Mouse (Mus musculus) heart, embryonic 15.5 days (tissue): ENCODE measurements around the gene Cpne7. TPM values are rescaled to one million over a fixed set of nuclear protein-coding genes. Genes with fewer than 3 reads are reported as not detected.
A peak's percentile ranks its signal among the peaks of the same experiment; 100 is the strongest.

Experiments used
- ATAC-seq: fragments of 200-750 bp; cut with Nextera tagmentation; replicated peaks from 2 replicates; pipeline ENCODE4 v1.8.0; 2017; ENCODE audit warnings: low read depth, moderate TSS enrichment; ENCODE audit not compliant: insufficient number of reproducible peaks, insufficient read depth, low FRiP score
- H3K27ac ChIP-seq: fragments of 300-500 bp; sonication (generic); 2 replicates; pipeline ENCODE4 v1.5.1; 2015; ENCODE audit warnings: mild to moderate bottlenecking, inconsistent platforms
- H3K27me3 ChIP-seq: fragments of 300-500 bp; sonication (generic); 2 replicates; pipeline ENCODE4 v1.6.1; 2015; ENCODE audit warnings: inconsistent platforms
- H3K36me3 ChIP-seq: fragments of 300-500 bp; sonication (generic); 2 replicates; pipeline ENCODE4 v1.6.1; 2015; ENCODE audit warnings: mild to moderate bottlenecking, inconsistent platforms
- H3K4me1 ChIP-seq: fragments of 300-500 bp; sonication (generic); replicated peaks from 2 replicates; pipeline ENCODE4 v1.6.1; 2015; ENCODE audit warnings: inconsistent platforms
- H3K4me2 ChIP-seq: fragments of 300-500 bp; sonication (generic); 2 replicates; pipeline ENCODE4 v1.6.1; 2015; ENCODE audit warnings: inconsistent platforms, mild to moderate bottlenecking, moderate library complexity
- H3K4me3 ChIP-seq: fragments of 300-500 bp; sonication (generic); 2 replicates; pipeline ENCODE4 v1.5.1; 2015; ENCODE audit warnings: mild to moderate bottlenecking, inconsistent platforms
- H3K9ac ChIP-seq: fragments of 300-500 bp; sonication (generic); 2 replicates; pipeline ENCODE4 v1.6.1; 2015; ENCODE audit warnings: mild to moderate bottlenecking, inconsistent platforms
- H3K9me3 ChIP-seq: fragments of 300-500 bp; sonication (generic); replicated peaks from 2 replicates; pipeline ENCODE4 v1.6.1; 2016; ENCODE audit warnings: inconsistent platforms
- WGBS: fragments of 180-500 bp; shearing (Covaris S2); methylation state at CpG from one replicate; pipeline ENCODE4 v1.1.7; 2015; ENCODE audit warnings: mixed read lengths; 5-methylcytosine and 5-hydroxymethylcytosine counted together
- polyA plus RNA-seq: library from polyadenylated mRNA; unstranded; fragments of >200 nt; fragmentation: Nextera tagmentation; extraction: Ambion mirVana; gene quantifications from 2 replicates; pipeline ENCODE4 v1.2.1, GENCODE M21; 2015

Gene Cpne7
- polyA plus RNA-seq, 1 experiment from 2014 or later = 0.18 TPM

DNA sequence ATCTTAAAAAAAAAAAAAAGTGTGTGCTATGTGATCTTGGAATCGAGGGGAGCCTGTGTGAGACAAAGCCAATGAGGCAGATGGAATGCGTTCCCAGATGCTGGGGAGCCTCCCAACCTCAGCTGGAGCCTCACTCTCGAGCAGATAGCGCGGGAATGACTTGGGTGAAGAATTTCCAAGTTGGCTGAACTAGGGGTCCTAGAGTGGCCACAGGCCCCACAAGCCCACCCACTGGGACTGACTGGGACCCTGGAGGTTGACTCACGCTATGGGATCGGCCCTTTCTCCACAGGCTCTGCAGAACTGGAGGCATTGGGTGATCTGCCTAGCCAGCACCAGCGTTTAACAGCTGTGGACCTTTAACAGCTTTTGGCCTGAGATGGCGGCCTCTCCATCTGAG is 19.1 kb downstream of the Cpne7 start:
- H3K4me1 ChIP-seq = peaks cover 18% of the 10 kb centered on the region
- H3K9me3 ChIP-seq = no peaks in the 10 kb centered on the region
- H3K9ac ChIP-seq = no peak overlapping the region
- 77% methylated on average over 9 of the region's 9 CpGs for WGBS
- no peak overlapping the region for H3K27ac ChIP-seq
- H3K4me2 ChIP-seq = no peak overlapping the region
- ATAC-seq = no peak
- no peaks in the 10 kb centered on the region for H3K27me3 ChIP-seq
- no peaks in the 10 kb centered on the region for H3K36me3 ChIP-seq
- no peak overlapping the region for H3K4me3 ChIP-seq

DNA sequence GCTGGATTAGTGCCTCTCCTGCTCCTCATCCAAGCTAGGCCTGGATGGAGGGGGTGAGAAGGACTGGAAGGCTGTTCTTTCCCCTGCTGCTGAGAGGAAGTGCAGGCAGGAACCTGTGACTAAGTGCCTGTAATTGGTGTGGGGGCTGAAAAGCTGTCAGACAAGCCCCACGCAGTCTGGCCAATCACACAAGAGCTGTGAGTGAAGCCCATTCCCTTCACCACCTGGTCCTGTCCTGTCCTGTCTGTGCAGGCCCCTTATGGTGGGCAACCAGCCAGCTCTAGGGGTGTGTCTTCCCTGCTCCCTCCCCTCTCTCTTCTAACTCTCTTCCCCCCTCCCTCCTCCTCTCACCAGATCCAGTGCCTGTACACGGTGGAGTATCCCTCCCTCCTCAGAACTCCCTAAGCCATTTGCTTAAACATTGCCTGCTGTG is 20.5 kb downstream of the Cpne7 start:
- peak; percentile 79 for ATAC-seq
- no peak overlapping the region; the same call in 1 of the 2 replicates for H3K4me2 ChIP-seq
- no peak overlapping the region for H3K9ac ChIP-seq
- H3K27ac ChIP-seq = peak overlapping the region; percentile 44
- 9% methylated on average over 2 of the region's 2 CpGs for WGBS
- peaks cover 29% of the 10 kb centered on the region for H3K4me1 ChIP-seq
- H3K36me3 ChIP-seq = no peaks in the 10 kb centered on the region
- no peak overlapping the region for H3K4me3 ChIP-seq
- H3K27me3 ChIP-seq = no peaks in the 10 kb centered on the region
- no peaks in the 10 kb centered on the region for H3K9me3 ChIP-seq

DNA sequence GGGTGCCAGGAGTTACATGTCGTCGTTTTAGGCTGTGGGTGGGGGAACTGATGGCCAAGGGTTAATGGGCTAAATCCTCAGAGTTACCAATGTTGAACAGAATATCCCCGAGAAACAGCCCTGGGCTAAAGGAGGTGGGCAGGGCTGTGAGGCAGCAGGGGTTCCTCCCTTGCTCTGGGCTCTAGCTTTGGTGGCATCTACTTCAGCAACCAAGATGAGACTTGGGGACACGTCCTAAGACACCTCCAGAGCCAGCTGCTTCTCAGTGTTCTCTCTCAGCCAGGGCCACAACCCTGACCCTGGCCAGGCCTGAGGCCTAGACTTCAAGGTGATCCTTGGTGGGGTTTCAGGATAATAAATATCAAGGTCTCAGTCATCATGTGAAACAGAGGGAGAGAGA is 21.6 kb downstream of the Cpne7 start:
- Histone ChIP-seq H3K36me3 (no peaks in the 10 kb centered on the region), H3K4me2 (no peak overlapping the region), H3K4me1 (peaks cover 29% of the 10 kb centered on the region), H3K9ac (no peak overlapping the region), H3K4me3 (no peak overlapping the region), H3K27ac (no peak overlapping the region), H3K9me3 (no peaks in the 10 kb centered on the region), H3K27me3 (no peaks in the 10 kb centered on the region)
- 62% methylated on average over 4 of the region's 4 CpGs for WGBS
- no peak for ATAC-seq

DNA sequence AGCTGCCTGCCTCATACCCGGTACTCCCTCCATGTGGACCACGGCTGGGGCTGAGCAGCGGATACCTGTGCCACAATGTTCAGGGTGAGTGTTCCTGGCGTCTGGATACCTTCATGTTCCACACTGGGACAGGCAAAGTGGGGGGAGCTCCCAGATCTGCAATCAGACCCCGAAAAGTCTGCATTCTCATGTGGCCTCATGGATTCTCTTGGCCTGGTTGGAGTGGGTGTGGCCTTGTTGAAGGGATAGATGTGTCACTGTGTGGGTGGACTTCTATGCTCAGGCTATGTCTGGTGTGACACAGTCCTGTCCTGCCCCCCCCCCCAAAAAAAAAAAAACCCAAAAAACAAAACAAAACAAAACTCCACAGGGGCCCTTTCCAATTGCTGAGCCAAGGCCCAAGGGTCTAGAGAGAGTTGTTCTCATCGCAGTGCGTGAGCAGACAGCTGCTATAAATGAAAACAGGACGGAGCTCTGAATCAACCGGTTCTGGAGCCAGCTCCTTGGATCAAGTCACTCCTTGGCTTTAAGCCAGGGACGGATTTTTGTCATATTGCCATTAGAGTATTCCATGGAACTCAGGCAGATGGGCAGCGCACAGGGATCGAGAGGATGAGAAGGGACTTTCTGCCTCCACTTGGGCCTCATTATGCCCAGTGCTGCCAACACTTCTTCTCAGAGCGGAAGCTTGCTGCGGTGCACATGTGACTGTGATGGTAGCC is 24.7 kb downstream of the Cpne7 start:
- H3K27me3 ChIP-seq = no peaks in the 10 kb centered on the region
- no peaks in the 10 kb centered on the region for H3K9me3 ChIP-seq
- no peaks in the 10 kb centered on the region for H3K36me3 ChIP-seq
- no peak overlapping the region for H3K4me3 ChIP-seq
- 47% methylated on average over 14 of the region's 14 CpGs for WGBS
- peak; percentile 51 for ATAC-seq
- no peak overlapping the region for H3K4me2 ChIP-seq
- peak overlapping the region; percentile 77 for H3K27ac ChIP-seq
- peaks cover 24% of the 10 kb centered on the region for H3K4me1 ChIP-seq
- no peak overlapping the region for H3K9ac ChIP-seq

DNA sequence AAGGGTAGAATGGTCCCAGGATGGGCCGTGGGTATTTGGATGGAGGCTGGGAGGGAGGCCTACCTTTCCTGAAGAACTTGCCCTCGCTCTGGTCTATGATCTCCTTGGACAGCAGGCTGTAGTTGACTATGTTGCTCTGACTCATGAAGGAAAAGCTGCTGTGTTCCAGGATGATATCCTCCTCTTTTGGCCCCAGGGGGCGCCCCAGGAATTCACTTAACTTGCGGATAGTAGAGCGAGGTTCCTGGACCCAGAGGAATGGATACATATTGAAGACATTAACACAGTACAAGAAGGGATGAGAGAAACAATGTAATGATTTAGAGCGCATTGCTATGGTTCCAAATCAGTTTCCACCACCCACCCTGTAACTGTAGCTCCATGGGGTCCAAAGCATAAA is 28.1 kb downstream of the Cpne7 start:
- Histone ChIP-seq H3K9me3 (no peaks in the 10 kb centered on the region), H3K9ac (no peak overlapping the region), H3K4me2 (no peak overlapping the region), H3K4me1 (peaks cover 11% of the 10 kb centered on the region), H3K27me3 (no peaks in the 10 kb centered on the region), H3K36me3 (no peaks in the 10 kb centered on the region), H3K4me3 (no peak overlapping the region), H3K27ac (no peak overlapping the region)
- WGBS = 46% methylated on average over 6 of the region's 6 CpGs
- no peak for ATAC-seq

DNA sequence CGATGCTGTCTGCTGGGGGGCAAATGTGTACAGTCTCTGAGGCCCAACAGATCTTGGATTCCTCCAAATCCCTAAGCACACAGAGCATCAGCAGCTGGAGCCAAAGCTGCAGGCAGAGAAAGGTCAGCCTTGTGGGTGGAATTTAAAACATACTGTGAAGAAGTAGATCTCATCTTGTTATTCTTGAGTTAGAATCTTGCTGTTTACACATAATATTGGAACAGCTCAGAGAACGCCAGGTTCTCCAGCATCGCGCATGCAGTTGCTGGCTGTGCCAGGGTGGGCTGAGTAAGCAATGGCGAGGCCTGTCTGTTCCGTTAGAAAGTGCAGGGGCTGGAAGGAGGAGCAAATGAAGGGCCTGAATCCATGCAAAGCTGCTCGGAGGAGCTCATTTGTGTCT is 29.2 kb downstream of the Cpne7 start:
- ATAC-seq = no peak
- H3K9me3 ChIP-seq = no peaks in the 10 kb centered on the region
- H3K9ac ChIP-seq = no peak overlapping the region
- H3K36me3 ChIP-seq = no peaks in the 10 kb centered on the region
- H3K4me3 ChIP-seq = no peak overlapping the region
- H3K4me2 ChIP-seq = no peak overlapping the region
- H3K27ac ChIP-seq = peak overlapping the region; percentile 12; the same call in 1 of the 2 replicates
- H3K4me1 ChIP-seq = peaks cover 15% of the 10 kb centered on the region
- WGBS = 73% methylated on average over 7 of the region's 7 CpGs
- no peaks in the 10 kb centered on the region for H3K27me3 ChIP-seq

DNA sequence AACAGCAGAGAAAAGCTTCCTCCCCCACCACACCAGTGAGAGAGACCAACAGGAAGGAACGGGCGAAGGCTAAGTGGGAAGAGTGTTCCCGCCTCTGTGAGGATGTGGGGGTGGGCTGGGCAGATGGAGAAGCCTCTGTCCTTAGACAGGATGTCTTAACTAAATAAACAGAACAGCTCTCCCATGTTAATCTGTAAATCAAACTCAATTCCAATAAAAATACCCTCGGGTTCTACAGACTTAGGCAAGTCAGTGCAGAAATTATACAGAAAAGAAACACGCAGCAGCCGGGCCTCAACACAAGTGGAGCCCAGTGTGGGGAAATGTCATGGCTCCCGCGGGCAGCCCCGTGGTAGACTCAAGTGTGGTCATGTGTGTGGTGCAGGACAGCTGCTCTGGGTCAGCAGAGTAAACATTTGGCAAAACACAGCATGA is 33.6 kb downstream of the Cpne7 start:
- Histone ChIP-seq H3K9me3 (no peaks in the 10 kb centered on the region), H3K36me3 (no peaks in the 10 kb centered on the region), H3K27me3 (no peaks in the 10 kb centered on the region), H3K9ac (no peak overlapping the region), H3K4me3 (no peak overlapping the region), H3K4me1 (peaks cover 5% of the 10 kb centered on the region), H3K27ac (peak overlapping the region; percentile 54), H3K4me2 (no peak overlapping the region)
- 51% methylated on average over 9 of the region's 9 CpGs for WGBS
- ATAC-seq = no peak; the same call in 1 of the 2 replicates

DNA sequence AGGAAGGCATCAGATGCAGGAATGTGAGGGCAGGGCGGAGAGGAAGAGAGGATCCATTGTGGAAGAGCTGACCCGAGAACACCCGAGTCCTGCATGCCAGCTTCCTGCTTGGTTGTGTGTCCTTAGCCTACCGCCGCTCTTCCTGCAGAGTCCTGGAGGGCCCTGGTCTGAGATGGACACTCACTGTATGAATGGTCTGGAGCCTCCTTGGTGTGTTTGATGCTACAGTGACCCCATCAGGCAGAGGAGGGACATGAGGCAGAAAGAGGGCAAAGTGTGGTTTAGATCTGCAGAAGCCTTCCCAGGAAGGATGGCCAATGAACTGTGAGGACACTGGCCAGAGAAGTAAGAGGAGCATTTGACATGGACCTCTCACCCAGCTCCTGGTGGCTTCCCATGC is 38.0 kb downstream of the Cpne7 start:
- Histone ChIP-seq H3K4me3 (no peak overlapping the region), H3K27ac (no peak overlapping the region), H3K36me3 (no peaks in the 10 kb centered on the region), H3K9ac (no peak overlapping the region), H3K4me2 (no peak overlapping the region), H3K4me1 (peaks cover 31% of the 10 kb centered on the region), H3K27me3 (no peaks in the 10 kb centered on the region), H3K9me3 (no peaks in the 10 kb centered on the region)
- WGBS = 66% methylated on average over 5 of the region's 5 CpGs
- 0 out of 2 replicates have a peak, but pooled peaks have one; percentile 48 for ATAC-seq

DNA sequence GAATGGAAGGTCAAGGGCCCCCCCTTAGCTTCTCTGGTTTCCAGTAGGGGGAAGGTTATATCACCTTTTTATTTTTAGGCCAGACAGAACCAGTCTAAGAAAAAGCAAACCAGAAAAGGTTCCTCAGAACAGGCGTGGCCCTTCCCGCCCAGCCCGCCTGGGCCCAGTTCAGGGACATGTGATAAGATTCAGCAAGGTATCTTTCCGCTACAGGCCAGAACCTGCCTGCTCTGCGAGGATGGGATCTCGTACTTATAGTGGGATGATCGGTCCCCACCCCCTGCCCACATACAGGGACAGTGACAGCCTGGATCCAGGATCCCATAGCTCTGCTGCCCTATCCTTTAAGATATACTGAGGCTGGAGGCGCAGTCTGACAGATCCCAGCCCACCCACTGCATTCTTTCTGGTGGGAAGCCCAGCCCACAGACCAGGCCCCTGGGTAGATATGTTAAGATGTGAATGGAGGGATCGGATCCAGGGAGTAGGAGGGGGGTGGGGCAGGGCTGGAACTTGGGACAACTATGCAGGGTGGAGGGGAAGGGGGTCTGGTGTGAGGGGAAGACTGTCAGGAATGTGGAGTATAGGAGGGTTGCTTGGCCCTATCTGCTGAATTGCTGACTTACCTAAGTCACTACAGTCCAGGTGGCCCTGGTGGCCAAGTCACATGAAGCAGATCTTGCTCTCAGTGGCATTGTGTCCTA is 39.0 kb downstream of the Cpne7 start:
- no peaks in the 10 kb centered on the region for H3K27me3 ChIP-seq
- no peak for ATAC-seq
- H3K36me3 ChIP-seq = no peaks in the 10 kb centered on the region
- H3K9ac ChIP-seq = no peak overlapping the region
- no peak overlapping the region for H3K4me3 ChIP-seq
- H3K4me1 ChIP-seq = peaks cover 27% of the 10 kb centered on the region
- H3K9me3 ChIP-seq = no peaks in the 10 kb centered on the region
- H3K4me2 ChIP-seq = no peak overlapping the region
- H3K27ac ChIP-seq = no peak overlapping the region
- 47% methylated on average over 9 of the region's 9 CpGs for WGBS

DNA sequence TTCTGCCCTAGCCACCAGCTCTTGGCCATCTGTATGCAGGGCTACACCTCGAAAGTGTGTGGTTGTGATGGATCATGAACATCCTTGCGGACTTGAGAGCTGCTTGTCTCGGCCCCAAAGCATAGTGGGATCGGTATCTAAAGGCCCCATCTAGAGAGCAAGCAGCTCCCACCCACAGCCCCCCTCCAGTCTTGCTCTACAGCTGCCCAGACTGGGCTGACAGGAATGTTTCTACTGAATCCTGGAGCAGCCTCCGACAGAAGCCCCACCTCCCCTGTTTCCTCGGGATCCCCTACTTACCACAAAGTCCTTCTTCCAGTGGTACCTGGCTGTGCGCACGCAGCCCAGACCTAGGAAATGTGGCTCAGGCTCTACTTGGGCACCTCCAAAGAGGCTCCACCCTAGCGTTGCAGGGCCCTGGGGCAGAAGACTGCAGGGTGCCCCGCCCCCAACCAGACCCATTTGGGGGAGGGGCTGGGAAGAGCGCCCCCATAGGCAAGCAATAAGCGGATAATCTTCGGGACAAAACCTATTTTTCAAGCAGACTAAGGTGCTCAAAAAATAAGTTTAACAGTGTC is 40.8 kb downstream of the Cpne7 start, which contains the start of gene Sult5a1:
Gene Sult5a1 (minus strand): TSS at position 428 of the 578 bp plus-strand sequence.
- 0 out of 2 replicates have a peak, but pooled peaks have one; percentile 25 for ATAC-seq
- H3K27ac ChIP-seq = no peak within 1 kb of the TSS

DNA sequence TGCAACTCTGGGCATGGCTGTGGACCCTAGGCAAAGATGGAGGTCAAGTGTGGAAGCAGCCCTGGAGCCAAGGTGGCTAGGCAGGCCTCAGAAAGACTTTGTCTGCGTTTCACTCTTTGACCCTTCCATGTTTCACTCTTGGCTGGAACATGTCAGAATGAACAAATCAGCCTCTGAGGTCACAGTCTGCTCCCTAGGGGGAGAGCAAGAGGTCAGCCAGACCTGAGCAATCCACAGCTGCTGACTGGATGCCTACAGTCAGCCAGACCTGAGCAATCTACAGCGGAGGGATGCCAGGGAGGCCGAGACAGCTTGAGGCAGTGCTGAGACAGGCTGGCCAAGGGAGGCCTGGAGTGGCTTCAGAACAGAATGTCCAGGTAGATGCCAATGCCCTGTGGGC is 64.2 kb downstream of the Cpne7 start:
- no peak overlapping the region for H3K27ac ChIP-seq
- no peaks in the 10 kb centered on the region for H3K9me3 ChIP-seq
- H3K4me1 ChIP-seq = peaks cover 10% of the 10 kb centered on the region
- no peak overlapping the region for H3K4me2 ChIP-seq
- H3K27me3 ChIP-seq = no peaks in the 10 kb centered on the region
- no peaks in the 10 kb centered on the region for H3K36me3 ChIP-seq
- WGBS = 68% methylated on average over 3 of the region's 3 CpGs
- ATAC-seq = no peak
- no peak overlapping the region for H3K9ac ChIP-seq
- H3K4me3 ChIP-seq = no peak overlapping the region

More for the DNA sequence above, 40.8 kb downstream of the Cpne7 start, which contains the start of gene Sult5a1:
- Histone ChIP-seq H3K27me3 (no peaks in the 10 kb centered on the region), H3K9me3 (no peaks in the 10 kb centered on the region), H3K9ac (no peak within 1 kb of the TSS), H3K36me3 (no peaks in the 10 kb centered on the region), H3K4me1 (peaks cover 26% of the 10 kb centered on the region), H3K4me2 (peak within 1 kb of the TSS; percentile 47), H3K4me3 (peak within 1 kb of the TSS; percentile 20; the same call in 1 of the 2 replicates)
- 34% methylated on average over 13 of the region's 13 CpGs for WGBS
